Mouse (Mus musculus): Measurements from ENCODE around the gene Wdr37. TPM values are rescaled to one million over a fixed set of nuclear protein-coding genes. Genes with fewer than 3 reads are reported as not detected.

Gene Wdr37
- total RNA-seq, 2 experiments from 2014 or later, result 25.6 to 30.0 TPM

DNA sequence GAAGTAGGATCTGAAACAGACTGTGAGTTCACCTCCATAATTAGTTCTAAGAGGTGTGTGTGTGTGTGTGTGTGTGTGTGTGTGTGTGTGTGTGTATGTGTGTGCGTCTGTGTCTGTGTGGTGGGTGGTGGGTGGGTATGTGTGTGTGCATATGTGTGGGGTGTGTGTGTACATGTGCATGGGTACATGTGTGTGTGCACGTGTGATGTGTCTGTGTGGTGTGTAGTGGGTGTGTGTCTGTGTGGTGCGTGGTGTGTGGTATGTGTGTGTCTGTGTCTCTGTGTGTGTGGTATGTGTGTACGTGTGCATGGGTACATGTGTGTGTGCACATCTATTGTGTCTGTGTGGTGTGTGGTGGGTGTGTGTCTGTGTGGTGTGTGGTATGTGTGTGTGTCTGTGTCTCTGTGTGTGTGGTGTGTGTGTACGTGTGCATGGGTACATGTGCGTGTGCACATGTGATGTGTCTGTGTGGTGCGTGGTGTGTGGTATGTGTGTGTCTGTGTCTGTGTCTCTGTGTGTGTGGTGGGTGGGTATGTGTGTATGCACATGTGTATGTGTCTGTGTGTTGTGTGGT is 102.0 kb downstream of the Wdr37 start:
- DNase-seq (ENCODE audit: low spot score in 2 of 2), result no peak

GRCm38 (mm10) chr13:8760940-8761339 is 110.8 kb downstream of the Wdr37 start:
- DNase-seq (ENCODE audit: low spot score in 2 of 2), result no peak

Small RNA genes within 50 kb of the gene (microRNA-seq; reads per million reads assigned to microRNA genes)
- gene Gm22750, result not detected

Other genes starting within 250 kb of the Wdr37 start
- 10 to 100 TPM; 20.8 to 22.1 TPM for gene Idi1, start 13.6 kb upstream of the Wdr37 start, total RNA-seq (2021)
- gene Gm9745, start 76.3 kb upstream of the Wdr37 start, total RNA-seq (2021), result not detected
- not detected for gene Idi2, start 81.0 kb upstream of the Wdr37 start, total RNA-seq (2021)
- 10 to 100 TPM; 42.7 to 43.5 TPM for gene Gtpbp4, start 124.2 kb upstream of the Wdr37 start, total RNA-seq (2021)
- 10 to 100 TPM; 78.7 to 86.5 TPM for gene Larp4b, start 222.0 kb upstream of the Wdr37 start, total RNA-seq (2021)